Mouse (Mus musculus): ENCODE data around the gene Mgat5.

The Mgat5 gene

DNA sequence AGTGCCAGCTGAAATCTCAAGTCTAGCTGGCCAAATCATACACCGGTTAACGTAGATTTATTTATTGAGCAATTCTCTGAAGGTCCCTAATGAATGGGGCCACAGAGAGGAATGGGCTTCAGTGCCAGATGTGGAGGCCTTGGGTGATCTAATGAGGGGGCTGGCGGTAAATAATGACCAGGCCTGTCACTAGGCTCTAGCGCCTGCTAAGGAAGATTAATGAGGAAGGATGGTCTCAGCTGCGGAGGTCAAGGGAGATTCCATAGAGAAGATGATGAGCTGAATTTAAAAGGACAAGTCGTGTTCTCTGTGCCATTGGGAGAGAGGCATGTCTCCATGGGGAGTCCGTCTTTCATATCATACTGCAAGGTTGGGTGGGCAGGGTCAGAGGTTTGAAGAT is 178.3 kb downstream of the Mgat5 start:
- DNase-seq (ENCODE audit: low spot score in 2 of 2) = no peak

DNA sequence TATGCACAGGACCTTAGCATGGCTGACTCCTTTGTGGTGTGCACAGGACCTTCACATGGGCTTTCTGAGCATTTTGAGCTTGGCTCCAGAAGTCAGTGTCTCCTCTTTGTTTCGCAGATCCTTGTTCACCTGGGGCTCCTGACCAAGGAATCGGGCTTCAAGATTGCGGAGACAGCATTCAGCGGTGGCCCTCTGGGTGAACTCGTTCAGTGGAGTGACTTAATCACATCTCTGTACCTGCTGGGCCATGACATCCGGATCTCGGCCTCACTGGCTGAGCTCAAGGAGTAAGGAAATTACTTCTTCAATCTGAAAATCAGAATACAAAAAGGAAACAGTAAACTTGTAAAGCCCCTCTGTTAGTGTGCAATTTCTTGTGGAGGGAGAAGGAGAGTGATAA is 182.4 kb downstream of the Mgat5 start:
- no peak for DNase-seq (ENCODE audit: low spot score in 2 of 2)

DNA sequence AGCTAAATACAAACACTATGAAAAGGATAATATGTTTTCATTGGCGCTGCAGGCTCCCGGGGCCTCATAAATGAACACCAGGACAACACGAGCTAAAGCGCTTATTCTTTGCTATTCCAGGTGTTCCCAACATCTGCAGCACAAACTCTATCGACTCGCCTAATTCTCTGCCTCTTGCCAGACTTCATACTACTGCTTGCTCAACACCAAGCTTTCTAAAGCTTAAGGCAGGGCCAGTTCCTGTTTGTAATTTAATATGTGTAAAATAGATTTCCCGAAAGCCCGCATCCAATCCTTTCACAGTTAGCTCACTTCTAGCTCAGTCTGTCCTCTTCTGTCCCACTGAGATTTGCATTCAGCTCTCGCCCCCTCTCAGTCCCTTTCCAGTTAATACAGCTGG is 182.8 kb downstream of the Mgat5 start:
- DNase-seq (ENCODE audit: low spot score in 2 of 2) = no peak

DNA sequence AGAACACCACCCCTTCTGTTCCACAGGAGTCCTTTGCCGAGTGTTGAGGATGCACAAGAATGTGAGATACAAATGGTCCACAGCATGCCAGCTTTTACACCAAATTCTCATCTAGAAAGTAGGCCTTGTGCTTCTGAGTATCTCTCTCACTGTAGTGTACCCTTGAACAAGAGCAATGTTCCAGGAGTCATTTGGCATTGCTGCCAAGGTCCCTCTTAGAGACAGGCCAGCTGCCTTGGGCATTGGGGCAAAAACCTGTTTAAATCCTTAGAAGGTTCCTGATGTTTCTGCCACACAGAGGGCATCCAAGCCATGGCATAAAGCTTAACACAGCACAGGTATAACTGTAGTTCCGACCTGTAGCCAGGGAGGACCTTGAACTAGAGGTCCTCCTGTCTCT is 189.9 kb downstream of the Mgat5 start:
- DNase-seq (ENCODE audit: low spot score in 2 of 2) = no peak

DNA sequence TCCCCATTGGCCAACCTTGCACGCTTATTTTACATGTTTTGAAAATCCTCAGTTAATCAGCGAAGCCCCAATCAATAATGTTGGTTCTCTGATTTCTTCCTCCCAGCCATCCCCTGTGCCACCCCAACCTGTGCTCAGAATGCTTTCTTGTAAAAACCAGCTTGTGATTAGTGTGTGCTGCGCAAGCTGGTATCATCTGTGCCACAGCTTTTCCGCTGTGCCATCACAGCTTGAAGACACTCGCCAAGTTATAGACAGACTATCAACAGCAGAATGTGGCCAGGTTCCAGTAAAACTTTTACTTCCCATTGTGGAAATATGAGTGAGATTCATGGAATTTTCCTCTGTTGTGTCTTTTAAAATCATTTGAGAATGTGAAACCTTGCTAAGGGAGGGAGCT is 190.9 kb downstream of the Mgat5 start:
- no peak for DNase-seq (ENCODE audit: low spot score in 2 of 2)

DNA sequence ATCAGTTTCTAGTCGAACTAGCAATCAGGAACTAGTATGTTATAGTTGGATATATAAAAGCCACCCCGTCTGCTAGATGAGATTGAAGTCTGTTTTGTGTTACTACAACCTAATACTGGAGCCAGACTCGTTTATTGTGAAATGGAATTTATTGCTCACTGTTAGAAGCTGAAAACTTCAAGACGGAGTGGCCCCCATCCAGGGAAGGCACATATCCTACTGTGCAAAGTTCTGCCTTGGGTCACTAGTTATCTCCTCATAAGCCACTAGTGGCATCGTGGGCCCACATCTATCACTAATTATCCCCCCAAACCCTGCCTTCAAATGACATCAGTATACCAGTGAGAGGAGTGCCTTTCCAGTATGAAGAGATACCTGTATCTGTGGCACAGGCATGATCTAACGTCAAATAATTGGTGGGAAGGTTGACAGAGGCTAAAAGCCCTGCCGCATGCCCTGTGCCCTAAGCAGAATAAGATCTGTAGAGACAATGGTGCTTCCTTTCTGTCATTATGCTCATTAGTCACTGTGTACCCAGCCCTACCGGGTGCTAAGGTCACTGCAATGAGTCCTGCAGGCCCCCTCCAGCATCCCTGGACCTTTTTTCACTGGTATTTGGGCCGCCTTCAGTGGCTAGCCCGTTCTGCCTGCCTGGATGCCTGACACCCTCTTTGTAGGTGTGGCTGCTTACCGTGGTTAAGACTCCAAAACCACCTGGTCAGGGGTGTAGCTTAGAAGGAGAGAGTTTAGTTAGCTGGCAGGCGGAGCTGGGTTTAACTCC is 191.9 kb downstream of the Mgat5 start:
- DNase-seq (ENCODE audit: low spot score in 2 of 2) = no peak

DNA sequence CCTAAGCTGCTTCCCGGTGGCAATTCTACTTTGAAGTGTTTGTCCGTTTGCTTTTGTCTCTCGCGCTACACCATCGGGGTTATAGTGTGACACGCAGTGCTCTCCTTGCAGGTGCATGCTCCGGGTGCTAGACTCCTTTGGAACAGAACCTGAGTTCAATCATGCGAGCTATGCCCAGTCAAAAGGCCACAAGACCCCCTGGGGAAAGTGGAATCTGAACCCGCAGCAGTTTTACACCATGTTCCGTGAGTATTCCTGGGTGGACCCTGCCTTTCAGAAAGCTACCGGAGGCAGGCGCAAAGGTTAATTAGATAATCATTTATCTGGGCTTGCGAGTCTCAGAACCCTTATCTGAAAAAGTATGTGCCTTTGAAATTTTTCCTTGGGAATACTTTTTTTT is 192.6 kb downstream of the Mgat5 start:
- no peak for DNase-seq (ENCODE audit: low spot score in 2 of 2)

DNA sequence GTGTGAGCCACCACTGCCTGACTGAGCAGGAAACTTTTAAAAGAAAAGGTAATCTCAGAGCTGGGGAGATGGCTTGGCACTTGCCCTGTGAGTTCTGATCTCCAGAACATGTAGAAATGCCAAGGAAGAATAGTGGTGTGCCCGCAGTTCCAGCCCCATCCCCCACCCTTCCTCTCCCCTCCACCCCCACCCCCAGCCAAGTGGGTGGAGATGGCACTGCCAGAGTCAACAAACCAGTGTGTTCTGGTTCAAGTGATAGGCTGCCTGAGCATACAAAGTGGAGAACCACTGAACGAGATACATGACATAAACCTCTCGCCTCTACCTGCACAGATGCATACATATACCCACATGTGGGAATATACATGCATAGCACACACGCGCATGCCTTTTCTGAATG is 193.4 kb downstream of the Mgat5 start:
- DNase-seq (ENCODE audit: low spot score in 2 of 2) = no peak

DNA sequence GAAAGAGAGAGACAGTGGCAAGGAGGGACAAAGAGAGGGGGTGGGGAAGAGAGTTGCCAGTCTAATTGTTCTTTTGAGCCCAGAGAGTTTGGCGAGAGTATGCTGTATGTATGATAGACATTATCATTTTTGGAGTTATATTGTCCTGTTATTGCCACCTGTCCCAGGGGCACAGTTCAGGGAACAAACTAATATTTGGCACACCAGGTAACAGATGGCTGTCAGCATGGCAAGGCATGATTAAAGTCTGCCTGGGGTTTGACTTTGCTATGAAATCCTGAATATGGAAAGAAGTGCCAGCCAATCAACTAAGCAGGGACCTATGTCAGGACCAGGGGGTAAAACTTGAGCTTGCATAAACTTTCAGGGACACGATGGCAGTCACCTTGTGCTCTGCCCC is 195.4 kb downstream of the Mgat5 start:
- DNase-seq (ENCODE audit: low spot score in 2 of 2) = no peak

DNA sequence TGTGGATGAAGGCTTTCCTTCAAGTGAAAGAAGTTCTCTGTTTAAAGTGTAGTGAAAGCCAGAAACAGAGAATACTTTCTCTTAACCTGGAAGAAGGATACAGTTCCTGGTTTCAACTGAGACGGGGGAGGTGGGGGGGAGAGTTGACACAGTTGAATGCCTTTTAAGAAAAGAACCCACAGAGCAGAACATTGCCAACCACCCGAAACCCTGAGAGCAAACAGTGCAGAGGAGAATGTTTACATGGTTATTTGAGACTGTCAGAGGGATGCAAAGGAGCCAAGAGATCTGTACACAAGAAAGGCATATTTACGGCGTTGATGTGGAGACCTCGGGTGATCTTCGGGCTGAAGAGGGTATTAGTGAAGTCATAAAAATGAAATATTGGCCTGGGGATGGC is 195.9 kb downstream of the Mgat5 start:
- no peak for DNase-seq (ENCODE audit: low spot score in 2 of 2)

DNA sequence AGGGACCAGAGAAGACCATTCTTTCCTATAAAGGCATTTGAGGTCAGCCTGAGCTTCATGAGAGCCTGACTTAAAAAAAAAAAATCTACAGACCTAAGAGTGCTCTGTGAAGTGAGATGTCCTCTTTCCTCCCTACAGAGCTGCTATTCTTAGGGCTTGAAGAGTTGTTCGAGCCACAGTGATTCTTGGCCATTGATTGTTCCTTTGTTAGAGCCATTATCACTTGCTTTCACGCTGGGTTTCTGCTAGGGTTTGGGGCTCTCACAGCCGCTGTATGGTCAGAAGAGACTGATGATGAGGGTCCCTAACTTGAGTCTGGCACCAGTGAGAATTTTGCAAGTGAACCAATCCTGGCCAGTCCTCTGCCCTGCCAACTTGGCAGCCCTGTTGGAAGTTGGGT is 199.8 kb downstream of the Mgat5 start:
- no peak for DNase-seq (ENCODE audit: low spot score in 2 of 2)

DNA sequence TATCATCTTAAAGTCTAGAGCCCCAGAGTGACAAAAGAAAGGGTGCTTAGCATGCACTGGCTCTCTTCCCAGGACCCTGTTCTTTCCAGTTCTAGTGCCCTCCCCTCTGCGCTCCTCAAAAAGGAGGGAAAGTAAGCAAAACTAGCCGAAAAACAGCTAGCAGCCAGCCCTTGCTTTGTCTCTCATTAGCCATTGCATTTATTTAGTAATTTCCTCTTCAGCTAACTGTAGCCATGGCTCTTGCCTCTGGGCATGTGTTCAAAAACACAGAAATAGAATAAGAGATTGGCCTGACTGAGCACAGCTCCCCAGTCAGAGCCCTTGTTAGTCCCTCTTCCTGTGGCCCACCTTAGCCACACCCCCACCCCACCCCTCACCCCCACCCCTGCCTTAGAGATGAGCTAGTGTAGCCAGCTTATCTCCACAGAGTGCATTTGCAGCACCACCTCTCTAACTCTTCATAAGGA is 204.2 kb downstream of the Mgat5 start:
- no peak for DNase-seq (ENCODE audit: low spot score in 2 of 2)

DNA sequence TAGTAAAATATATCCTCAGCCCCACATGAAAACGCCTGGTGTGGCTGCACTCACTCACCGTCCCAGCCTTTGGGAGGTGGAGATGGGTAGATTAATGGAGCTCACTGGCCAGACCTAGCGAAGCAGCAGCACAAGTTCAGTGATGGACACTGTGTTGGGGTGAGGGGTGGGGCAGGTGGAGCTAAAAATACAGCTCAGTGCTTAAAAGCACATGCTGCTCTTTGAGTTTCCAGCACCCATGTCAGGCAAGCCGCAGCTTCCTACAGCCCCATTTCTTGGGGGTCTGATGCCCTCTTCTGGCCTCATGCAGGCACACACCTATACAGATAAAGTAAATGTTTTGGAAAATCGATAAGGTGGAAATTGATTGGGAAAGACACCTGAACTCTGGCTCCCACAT is 204.7 kb downstream of the Mgat5 start:
- no peak for DNase-seq (ENCODE audit: low spot score in 2 of 2)

DNA sequence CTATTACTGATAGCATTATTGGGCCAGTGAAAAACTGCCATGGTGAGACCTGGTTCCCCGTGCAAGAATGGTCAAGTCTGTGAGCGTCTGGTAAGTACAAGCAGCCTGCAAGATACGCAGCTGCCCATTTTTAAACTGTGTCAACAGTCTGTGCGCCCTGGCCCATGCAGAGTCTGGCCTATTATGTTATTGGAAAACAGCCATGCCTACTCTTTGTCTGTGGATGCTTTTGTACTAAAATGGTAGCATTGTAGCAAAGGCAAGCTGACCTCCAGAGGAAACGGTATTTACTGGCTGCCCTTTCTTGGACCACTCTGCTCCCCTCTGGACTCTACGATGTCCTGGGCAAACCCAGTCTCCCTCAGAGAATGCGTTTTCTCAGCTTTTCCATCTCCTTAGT is 209.7 kb downstream of the Mgat5 start:
- DNase-seq (ENCODE audit: low spot score in 2 of 2) = no peak

DNA sequence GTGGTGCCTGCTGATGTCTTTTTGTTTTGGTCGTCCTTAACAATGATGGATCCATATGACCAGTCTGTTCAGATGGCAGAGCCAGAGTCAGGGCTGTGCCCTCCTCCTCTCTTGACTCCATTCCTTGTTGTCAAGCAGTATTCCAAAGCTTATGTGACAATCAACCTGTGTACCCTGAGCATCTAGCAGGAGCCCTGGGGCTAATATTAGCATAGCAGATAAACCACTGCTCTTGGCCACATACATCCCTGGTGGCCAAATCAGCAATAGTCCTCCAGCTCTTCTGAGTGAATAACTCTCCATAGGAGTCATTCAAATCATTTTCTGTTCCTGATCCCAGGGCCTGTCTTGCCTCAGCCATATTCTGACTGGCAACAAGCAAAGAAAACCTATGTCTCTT is 211.1 kb downstream of the Mgat5 start:
- no peak for DNase-seq (ENCODE audit: low spot score in 2 of 2)

DNA sequence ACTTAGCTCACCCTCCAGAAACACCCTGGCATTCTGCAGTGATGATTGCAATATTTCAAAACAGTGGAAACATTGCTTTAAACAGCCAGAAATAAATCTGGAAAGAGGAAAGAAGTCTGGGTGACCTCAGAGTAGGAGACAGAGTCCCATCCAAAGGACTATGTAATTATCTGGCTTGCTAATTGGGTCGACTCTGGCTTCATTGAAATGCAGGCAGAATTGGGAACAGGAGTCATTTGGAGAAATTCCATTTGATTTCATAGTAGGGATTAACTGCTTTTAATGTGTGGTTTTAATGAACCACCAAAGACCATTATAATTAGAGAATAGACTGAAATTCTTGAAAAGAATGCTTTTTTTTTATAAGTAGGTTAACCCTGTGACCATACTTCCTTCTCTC is 212.2 kb downstream of the Mgat5 start:
- no peak for DNase-seq (ENCODE audit: low spot score in 2 of 2)

DNA sequence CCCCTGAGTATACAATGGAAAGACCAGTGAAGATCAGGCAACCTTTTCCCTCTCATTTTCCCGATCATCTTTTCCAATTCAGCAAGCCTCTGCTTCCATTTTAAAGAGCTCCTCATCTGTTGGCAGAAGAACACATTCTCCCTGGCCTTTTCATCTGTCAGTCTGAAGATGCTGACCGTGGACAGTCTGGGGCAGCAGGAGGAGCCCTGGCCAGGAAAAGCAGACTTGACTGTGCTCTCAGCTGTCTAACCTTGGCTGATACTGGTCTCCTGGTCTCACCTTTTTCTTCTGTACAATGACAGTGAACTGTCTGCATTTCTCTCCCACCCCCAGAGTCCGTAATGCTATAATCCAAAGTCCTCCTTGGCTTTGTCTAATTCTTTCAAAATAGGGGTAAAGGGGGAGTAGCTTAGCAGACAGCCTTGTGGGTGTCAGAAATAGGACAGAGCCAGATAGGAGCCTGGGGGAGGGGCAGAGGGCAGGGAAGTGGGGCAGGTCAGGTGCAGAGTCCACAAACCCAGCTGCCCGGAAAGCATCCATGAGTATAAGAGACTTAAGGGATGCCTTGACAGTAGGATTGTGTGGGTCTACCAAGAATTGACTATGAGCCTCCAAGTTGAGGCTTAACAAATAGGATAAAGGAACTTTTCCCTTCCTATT is 214.2 kb downstream of the Mgat5 start:
- DNase-seq (ENCODE audit: low spot score in 2 of 2) = no peak

DNA sequence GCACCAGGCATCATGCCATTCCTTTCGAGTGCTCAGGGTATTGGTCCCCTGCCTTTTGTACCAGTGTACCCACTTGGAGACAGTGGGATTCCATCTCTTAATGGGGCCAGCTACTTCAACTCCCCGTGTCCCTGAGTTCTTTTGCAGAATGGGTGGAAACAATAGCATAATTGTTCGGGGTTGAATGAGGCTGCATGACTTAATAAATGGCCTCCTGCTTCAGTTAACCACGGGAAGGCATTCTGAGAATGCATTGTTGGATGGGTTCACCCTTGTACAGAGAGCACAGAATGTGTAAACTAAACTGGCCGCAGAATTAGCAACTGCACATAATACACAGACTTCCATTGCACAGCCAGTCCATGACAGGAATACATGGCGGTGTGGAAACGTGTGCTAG is 214.8 kb downstream of the Mgat5 start:
- no peak for DNase-seq (ENCODE audit: low spot score in 2 of 2)

DNA sequence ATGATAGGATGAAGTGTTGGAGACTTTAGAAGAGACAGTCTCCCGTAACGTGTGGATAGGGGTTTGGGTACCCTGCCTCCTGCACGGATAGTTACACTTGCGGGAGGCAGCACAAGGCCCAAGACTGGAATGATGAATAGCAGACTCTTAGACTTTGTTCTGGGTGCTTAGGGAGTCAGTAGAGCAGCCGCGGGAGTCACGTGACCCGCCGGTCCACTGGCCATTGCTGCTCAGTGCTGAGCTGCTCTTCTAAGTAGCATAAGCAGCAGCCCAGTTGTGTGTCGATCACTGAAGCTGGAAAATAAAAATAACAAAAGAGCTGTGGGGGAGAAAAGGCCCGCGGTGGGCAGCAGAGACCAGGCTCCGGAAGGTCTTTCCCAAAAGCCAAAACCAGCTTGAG is 215.6 kb downstream of the Mgat5 start:
- no peak for DNase-seq (ENCODE audit: low spot score in 2 of 2)

DNA sequence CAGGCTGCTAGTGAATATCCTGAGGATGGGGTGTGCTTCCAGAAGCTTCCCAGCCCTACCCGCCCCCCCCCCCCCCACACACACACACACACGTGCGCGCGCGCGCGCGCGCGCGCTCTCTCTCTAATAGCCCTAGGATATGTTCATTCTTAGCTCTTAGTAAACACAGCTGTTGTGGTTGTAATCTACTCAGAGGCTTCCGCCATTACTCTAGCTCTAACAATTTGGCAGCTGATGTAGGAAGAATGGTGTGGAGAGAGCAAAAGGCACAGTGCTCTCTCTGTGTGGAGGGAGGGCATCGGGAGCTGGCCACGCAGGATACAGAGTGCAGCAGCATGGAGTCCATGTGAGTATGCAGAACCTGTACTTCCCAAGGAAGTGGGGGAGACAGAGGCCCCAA is 216.0 kb downstream of the Mgat5 start:
- no peak for DNase-seq (ENCODE audit: low spot score in 2 of 2)

DNA sequence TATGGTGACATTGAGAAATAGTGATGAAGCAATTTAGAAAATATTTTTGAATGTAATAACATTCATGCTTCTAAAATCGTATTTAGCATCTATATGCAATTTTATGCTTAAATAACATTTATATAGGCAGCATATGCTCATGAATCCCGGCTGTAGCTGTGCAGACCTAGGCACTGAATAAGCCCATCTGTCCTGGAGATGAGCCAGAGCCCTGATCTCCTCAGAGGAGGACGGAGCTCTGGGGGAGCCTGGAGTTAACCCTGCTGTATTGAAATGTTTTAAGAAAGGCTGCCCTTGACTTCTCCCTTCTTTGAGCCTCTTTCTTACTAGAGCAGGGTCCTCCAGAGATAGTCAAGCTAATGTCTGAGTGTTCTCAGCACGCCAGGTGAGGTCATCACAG is 217.8 kb downstream of the Mgat5 start:
- no peak for DNase-seq (ENCODE audit: low spot score in 2 of 2)

DNA sequence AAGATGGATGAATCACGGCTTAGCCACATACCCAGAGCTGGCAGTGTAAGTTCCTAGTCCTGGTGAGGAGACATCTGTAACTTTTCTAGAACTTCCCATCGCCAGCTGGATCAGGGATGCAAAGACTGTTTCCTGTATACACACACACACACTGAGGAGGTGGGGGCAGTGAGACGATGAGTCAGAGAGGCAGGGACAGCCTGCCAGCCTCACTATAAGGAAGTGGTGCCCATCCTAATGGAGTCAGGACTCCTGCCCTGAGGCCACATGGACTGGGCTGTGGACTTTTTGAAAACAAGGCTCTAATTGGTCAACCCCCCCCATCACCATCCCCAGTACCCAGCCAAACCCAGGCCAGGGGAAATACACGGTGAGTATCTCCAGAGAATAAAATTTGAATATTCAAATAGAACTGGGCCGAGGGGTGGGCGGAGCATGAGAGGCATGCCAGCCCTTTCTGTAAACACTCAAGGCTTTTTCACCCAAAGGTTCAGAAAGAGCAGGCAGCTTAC is 220.3 kb downstream of the Mgat5 start:
- DNase-seq (ENCODE audit: low spot score in 2 of 2) = no peak

DNA sequence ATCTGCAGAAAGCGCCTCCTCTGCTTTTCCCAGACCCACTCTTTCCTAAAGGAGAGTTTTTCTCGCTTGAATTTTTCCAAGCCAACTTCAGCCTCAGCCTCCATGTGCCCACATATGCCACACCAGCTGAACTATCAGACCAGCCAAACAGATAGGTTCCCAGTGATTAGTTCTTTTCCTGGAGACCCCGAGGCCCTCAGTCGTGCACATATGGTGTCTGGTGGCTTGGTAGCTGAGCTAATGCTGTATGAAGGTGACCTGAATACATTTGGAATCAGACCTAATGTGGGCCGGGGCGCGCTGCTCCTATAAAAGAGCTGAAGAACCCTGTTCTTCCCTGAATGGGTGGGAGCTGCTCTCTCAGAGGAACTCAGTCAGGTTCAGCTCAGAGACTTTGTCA is 225.5 kb downstream of the Mgat5 start:
- DNase-seq (ENCODE audit: low spot score in 2 of 2) = no peak
